Mouse (Mus musculus) bone marrow, adult 2 months (tissue): ENCODE measurements around the gene Dirc2.

ENCODE experiments used
- CTCF ChIP-seq: fragments of 200-500 bp; IDR thresholded peaks from 2 replicates; pipeline ENCODE4 v1.5.1; 2011; ENCODE audit warnings: low read length, control low read depth; ENCODE audit not compliant: control insufficient read depth, insufficient read depth
- POLR2A ChIP-seq: fragments of 200-500 bp; IDR thresholded peaks from 2 replicates; pipeline ENCODE4 v1.6.1; 2011; ENCODE audit warnings: low read depth, mild to moderate bottlenecking, control low read depth, low read length, borderline replicate concordance; ENCODE audit not compliant: control insufficient read depth

GRCm38 (mm10) chr16:35759401-35759800, 9.8 kb downstream of the Dirc2 start:
- no peak for TF ChIP-seq CTCF
- TF ChIP-seq POLR2A, result no peak
